Mouse (Mus musculus) spleen, postnatal 4 days (tissue): ENCODE results near the gene Slc4a3.
A peak's percentile ranks its signal among the peaks of the same experiment; 100 is the strongest.

Experiments used
- DNase-seq, 2 experiments: peaks; one replicate each; pipeline ENCODE4 v3.0.0; 2022; ENCODE audit warnings: low spot score in 2 of 2

Gene Slc4a3

DNA sequence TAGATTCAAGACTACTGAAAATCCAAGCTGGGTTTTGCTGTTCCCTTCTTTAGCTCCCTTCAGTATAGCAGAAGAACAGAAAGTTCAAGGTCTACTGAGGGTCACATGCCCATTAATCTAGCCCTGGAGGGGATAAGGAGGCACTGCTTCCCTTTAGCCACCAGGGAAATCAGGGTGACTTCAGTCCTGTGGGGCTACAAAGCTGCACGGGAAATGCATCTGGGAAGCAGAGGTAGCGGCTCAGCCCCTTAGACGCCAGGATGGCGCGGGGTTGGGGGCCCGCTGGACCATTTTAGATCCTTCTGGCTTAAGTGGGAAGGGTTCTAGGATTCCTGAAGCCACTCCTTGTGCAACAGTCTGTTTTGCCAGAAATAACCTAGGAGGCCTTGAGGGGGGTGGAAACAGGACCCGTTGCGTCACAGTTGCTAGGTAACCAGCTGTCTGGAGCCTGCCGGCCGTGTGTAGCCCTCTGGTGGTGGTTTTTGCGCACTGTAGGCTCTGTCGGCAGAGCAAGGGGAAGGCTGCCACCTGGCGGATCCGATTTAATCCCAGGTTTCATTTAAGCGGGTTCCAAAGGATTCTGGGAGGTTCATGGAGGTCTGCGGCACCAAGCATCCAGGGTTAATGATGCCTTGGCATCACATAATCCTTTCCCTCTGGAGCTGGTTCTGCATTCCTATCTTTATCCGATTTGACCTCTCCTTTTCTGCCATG is 13.3 kb downstream of the Slc4a3 start:
- DNase-seq = peak; percentile 74 to 88

DNA sequence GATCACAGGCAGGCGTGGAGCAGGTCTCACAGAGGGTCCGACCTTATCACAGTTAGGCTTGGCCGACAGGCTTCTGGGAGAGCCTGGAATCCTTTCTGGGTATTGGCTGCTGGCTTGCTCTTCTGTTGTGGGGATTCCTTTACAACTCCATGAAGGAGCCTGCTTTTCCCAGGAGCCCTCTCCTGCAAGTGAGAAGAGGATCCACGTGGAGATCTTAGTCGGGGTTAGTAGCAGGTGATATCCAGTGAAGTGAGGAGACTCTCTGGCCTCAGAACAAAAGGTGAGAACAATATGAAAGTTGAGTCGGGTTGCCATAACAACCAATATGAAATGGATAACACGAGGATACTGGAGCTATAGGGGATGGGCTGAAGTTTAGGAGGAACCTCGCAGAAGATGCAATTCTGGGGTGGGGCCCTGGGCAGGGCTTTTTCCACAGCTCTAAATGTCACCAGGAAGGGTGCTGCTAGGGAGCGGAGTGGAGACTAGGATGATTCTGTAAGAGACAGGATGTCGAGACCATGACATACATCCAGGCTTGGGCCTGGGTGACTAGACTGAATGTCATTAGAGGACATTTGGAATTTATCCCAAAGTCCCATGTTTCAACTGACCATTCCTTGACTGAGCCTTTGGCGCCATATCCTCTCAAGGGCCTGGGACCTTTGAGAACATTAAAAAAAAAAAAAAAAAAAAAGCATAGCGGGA is 14.3 kb downstream of the Slc4a3 start:
- DNase-seq = no peak

DNA sequence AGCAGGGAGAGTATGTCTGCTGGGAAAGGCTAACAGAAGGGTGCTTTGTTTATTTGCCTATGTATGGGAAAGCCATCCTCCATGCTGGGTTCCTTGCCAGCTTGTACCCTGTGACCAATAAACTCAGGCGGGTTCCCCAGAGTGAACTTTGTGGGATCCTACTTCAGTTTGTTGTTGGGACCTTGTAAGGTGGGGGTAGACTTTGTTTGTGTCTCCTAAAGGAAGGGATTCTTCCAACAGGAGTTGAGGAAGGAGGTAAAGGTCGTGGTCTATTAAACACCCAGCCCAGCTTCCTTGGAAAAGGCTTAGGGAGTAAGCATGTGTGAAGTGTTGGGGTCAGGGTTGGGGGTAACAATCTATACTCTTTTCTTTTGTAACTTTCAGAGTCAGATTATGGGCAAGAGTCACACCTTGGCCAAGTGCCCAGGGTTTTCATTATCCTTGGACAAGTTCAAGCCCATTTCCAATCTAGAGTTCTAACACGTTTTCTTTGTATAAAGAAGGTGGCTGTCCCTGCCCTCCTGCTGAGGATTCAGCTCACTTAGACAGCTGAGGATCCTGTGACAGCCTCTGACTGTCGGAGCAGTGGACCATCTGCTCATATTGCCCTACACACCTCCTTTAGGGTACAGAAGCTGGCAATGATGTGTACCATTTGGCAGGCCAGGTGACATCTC is 15.3 kb downstream of the Slc4a3 start:
- no peak for DNase-seq

DNA sequence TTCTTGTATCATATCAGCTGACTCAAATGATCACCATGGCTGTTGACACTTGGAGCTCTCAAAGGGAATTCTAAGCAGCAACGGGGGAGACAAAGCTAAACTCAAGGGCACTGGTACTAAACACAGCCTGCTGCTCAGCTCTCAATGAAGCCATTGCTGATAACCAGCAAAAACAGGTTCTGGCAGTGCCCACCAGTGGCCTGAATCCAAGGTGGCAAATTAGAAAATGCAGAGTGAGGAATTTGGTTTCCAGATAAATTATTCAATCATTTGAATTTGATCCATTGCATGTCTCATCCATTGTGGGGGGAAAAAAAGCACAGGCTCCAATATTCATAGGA is 15.8 kb downstream of the Slc4a3 start:
- DNase-seq = no peak

DNA sequence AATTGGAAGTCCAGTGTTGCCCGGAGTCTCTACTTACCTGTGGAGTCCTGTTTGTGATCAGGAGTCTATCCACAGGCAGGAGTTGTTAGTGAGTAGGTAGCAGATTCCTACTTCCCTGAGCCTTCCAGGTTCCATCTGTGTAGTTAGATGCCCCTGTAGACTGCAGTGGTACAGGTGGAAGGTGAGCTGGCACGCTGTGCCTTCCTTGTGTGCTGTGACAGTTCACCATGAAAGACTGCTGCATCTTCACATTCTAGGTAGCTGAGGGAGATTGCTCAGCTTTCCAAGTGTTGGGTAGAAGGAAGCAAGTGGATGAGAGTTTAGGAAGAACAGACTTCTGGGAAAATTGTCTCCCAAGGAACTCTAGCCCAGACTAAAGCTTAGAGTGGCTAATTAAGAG is 18.0 kb downstream of the Slc4a3 start:
- DNase-seq = no peak

DNA sequence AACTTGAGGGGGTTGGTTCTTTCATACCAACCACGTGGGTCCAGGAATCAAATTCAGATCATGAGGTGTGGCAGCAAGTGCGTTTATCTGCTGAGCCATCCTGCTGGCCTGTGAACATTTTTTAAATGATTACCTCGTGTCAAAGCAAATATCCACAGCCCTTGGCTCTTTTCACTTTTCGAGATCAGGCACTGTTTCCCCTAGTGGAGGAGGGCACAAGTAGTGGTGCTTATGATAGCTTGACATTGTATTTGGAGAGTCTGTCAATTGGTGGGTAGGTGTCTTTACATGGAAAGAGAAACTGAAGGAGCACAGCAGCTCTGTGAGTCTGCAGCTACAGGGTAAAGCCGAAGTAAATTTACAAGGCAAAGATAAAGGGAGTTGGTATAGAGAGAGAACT is 18.9 kb downstream of the Slc4a3 start:
- DNase-seq = no peak

DNA sequence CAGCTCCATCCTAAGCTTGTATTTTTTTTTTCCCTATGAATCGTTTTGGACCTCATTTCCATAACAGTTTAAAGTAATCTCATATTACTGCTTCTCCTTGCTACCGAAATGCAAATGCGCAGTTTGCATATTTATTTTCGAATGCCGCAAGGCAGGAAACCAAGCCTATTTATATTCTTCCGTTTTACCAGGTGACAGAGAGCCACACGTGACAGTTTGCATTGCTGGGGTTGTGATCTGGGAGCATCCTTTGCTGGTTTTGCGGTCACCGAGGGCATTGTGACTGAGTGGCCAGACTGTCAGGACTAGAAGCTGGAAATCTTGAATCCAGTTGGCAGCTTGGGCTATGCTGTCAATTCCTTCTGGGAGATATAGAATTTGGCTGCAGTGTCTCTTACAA is 19.6 kb downstream of the Slc4a3 start:
- DNase-seq = no peak

DNA sequence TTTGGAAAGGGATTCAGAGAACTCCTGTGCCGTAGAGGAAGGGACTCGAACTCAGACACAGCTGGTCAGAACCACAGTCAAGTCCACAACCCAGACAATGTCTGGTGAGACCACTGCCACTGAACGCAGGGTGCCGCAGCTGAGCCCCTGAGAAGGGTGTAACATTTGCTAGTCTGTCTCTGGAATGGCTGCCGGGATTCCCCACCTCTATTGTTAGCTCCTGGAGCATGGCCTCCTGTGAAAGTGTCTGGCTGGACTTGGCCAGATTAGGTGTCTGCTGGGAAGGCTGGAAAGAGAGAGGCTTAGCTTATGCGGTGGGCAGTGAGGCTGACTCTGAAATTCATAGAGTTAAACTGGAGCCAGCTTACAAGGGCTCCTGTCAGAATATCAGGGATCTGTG is 24.3 kb downstream of the Slc4a3 start:
- DNase-seq = no peak

DNA sequence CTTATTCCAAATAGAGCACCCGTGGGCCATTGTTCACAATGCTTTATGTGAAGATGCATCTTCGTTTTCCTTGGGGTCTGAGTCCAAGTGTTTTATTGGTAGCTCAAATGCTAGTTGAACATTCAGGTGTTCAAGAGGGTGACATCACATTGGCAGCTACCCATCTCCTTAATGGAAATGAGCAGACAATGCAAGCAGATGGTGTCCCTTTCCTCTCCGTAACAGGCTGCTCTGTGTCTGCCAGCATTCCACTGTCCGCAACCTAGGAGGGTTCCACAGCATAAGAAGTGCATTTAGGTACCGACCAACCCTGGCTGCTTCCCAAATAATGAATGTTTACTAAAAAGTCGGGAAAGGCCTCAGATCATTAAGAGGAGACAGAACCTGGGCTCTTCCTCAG is 26.7 kb downstream of the Slc4a3 start:
- no peak for DNase-seq

DNA sequence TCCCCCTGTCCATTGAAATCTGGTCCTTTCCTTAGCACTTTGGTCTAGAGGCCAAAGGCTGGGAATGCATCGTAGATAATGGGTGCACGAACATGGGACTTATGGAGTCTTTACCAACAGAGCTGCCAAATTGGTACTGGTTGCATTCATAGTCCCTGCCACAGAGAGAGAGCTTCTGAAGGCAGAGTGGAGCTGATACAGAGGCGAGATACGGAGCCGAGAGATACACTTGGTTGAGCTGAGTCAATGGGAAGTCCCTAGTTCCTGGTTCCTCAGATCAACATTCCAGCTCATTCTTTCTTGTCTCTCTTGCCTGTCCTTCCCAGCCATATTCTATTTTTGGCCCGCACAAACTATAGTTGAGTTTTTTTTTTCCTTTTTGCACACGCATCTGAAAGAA is 27.6 kb downstream of the Slc4a3 start:
- DNase-seq = no peak

DNA sequence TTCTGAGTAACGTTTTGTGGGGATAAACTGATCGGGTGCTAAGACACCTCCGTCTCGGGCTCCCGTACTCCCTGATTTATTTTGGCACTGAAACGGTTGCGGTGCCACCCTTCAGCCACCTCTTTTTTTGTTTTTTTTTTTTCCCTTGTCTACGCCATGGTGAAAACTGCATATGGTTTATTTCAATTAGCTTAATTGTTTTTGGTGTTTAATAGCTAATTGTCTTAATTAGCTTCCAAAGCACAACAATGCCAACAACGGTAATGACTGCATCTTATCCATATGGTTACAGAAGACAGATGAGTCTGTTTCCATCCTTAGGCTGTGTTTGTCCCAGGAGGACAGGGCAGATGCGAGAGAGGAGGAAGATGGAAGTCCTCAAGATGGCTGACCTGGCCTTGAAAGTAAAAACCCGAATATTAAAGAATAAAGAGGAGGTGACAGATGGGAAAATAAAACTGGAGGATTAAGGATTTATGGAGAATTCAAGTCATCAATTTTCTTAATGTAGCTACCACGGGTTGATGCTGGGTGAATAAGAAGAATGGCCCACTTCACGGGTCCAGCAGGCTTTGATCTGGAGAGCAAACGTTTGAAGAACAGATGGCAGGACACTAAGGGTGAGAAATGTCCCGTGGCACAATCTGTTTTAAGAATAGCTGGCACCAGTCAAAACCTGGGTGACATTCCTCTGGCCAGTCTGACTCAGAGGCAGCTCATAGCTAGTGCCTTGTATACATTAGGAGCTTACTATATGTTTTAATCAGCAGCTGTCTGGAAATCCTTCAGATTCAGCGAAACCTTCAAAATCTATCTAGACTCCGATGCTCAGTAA is 28.6 kb downstream of the Slc4a3 start:
- no peak for DNase-seq

DNA sequence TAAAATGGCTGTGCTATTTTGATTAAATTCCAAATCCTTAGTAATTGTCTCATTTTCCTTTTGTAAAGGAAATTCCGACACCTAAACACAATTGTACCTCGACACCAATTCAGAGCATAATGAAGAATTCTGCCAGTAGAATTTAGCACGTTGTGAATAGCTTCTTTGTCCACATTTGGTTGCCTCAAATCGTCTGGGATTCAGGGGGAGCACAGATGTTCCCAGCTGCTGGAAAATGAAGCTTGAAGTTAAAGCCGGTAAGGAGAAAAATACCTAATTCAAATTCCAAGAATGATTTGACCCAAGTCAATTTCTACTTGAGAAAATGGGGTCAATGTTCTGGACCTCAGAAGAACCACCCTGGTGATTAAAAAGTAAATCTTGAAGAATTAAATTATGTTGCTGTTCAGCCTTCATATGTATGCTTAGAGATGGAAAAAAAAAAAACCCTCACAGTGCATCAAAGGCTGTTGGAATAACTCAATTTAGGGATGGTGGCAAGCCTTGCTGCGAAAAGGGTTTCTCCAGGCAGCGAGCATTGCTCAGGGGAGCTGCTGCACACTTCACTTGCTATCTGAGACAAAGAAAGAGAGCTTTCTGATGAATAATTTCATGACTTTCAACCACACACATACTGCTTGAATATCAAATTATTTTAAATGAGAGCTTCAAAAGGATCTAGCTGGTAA is 36.0 kb downstream of the Slc4a3 start:
- DNase-seq = no peak

DNA sequence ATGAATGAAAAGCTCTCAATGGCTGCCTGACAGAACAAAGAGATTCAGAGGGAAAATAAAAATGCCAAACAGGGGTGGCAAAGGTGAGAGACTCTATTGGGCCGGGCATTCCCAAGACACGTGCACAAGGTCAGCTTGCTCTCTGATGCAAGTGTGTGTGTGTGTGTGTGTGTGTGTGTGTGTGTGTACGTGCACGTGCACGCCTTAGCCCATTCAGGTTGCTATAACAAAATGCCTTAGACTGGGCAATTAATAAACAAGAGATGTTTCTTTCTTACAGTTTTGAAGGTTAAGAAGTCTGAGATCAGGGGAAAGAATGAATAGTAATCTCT is 36.5 kb downstream of the Slc4a3 start:
- DNase-seq = no peak

DNA sequence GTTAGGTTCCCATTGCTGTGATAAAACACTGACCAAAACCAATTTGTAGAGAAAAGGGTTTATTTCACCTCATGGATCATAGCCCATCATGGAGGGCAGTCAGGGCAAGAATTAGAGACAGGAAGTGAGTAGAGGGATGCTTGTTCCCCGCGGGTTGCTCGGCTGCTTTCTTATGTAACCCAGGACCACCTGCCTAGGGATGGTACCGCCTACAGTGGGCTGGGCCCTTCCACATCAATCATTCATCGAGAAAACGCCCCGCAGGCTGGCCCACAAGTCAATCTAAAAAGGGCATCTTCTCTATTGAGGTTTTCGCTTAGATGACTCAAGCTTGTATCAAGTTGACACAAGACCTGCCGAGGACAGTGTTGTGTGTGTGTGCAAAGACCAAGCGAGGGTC is 37.0 kb downstream of the Slc4a3 start:
- DNase-seq = no peak

DNA sequence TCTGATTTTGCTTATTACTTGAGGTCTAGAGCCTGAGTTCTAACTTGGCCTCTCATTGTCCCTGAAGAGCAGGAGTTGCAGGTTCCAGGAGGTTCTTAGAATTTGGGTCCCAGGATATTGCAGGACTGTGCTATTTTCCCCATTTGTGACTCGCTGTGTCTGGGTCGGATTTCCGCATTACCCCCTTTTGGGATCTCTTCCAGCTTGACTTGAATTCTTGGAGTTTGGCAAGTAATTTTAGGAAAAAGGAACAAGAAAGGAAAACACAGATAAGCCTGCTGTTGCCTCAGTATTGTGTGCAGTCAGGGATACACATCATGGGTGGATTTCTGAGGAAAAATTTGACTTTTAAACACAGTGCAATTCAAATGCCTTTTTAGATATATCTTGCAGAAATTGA is 40.7 kb downstream of the Slc4a3 start:
- DNase-seq = no peak

DNA sequence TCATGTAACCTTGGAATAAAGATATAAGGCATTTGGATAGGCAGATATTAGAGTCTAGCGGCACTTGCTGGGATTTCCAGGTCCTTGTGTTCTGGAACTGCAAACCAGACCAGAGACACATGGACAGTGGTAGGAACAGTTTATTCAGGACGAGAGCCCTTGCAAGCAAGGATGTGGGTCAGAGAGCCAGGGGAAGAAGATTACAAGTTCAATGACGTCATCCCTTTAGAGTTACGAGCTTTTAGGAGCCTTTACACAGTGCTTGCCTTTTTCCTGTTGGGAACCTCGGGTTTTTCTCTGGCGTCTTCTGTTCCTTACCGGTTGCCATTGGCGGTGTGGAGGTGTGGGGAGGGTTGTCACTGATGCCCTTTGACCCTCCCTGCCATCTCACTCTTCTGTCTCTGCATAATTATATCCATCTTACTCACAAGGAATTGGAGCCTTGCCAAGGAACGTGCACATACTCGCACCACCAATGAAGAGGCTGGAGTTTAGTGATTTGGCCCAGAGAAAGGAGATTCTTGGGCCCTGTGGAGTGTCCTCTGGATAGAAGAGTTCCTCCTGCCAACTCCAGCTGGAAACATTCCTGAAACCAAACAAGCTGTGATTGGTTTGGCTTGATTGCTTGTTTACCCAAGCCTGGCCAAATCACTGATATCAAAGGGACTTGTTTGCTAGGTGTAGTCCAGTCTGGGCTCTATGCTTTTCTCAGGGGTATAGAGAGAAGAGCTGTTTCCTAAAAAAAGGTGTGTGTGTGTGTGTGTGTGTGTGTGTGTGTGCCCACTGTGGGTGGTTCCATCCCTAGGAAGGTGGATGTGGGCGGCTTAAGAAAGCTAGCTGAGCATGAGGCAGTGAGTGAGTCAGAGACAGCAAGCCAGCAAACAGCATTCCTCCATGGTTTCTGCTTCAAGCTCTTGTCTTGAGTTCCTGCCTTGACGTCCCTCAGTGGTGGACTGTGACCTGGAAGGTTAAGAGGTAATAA is 42.0 kb downstream of the Slc4a3 start:
- DNase-seq = no peak

DNA sequence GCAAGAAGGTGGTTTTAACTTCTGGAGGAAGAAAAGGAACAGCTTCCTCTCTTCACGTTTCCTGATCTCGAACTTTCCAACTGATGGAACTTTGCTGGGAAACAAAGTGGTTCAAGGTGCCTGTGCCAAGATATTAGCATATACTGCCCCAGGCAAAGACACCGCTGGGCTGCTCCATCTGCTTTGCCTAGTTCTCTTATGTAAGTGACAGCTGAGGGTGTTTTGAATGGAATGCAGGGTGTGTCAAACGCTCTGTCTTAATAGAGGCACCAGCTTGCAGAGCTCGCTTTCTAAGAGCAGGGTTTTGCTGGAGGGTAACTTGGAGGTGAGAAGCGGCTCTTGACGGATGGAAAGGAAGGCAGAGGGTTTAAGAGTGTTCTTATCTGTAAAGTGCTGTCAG is 42.8 kb downstream of the Slc4a3 start:
- no peak for DNase-seq

DNA sequence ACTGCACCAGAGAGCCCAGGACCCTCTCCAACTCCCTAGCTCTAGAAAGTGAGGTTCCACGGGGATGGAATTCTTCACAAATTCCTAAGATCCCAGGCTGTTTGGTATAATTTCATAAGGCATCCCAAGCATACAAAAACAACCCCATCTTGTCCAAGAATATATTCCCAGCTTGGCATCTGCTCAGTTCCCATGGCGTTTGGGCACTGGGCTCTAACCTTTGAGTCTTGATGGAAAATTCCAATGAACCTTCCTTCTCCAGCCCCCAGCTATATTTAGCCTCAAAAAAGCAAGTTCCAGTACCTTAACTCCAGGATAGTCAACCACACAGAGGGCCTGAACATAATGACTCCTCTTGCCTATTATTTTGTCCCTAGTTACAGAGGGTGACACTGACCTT is 43.9 kb downstream of the Slc4a3 start:
- DNase-seq = no peak

DNA sequence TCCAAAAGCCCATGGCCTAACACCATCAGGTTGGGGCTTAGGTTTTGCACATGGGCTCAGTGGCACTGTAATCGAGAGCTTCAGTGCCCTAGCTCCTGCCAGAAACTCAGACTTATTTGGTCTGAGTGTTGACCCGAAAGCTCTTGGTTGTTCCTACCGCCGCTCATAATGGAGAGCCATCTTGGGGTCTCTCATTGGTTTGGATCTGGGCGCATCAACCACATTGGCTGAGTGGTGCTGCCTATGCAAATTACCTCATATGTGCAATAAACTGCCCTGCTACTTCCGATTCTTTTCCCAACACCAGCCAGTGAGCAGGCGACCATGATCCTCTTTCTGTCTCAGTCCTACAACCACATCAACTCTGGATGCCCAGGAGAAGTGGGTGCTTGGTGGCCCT is 47.9 kb downstream of the Slc4a3 start:
- no peak for DNase-seq

DNA sequence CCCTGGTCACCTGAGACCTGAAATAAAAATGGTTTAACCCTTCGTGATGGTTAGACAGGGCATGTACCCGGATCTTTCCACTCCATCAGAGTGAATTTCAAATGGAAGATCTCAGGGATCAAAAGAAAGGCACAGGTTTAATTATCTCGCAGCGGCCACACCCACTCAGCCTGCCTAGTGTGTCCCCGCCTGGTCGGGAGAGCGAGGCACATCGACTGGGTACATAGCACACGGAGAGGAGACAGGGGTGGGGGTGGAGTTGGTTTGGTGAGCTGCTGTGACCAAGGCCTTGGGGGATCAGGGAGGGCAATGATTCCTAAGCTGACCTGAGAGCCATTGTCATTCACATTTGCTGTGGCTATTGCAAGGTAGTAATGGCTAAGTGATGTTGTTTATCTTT is 48.8 kb downstream of the Slc4a3 start:
- DNase-seq = no peak

DNA sequence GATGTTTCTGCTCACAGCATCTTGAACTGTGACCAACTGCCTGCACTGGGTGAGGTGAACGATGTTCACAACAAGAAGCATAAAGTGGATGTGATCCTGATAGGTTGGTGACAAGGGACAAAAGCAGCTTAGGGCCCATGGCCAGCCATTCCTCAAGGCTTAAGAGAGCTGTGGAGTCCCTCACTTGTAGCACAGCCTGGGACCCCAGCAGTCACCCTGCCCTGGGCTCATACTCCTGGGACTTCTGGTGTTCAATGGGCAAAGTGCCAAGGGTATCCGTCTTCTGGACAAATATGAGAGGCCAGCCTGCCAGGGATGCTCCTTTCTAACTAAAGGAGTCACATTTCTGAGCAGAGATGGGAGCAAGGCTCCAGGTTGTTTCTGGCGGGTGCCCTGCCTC is 49.9 kb downstream of the Slc4a3 start:
- no peak for DNase-seq
